Mouse (Mus musculus) MEL (cell line): ENCODE results near the gene Cpped1. TPM values are rescaled to one million over a fixed set of nuclear protein-coding genes. Genes with fewer than 3 reads are reported as not detected.
A peak's percentile ranks its signal among the peaks of the same experiment; 100 is the strongest.

ENCODE experiments used
- DNase-seq: peaks from one replicate; pipeline ENCODE4 v3.0.0; 2011; ENCODE audit warnings: low read depth, low spot score
- H3K27ac ChIP-seq: 2 replicates; pipeline ENCODE4 v1.5.1; 2012; ENCODE audit warnings: low read depth, mild to moderate bottlenecking, control low read depth, low read length, moderate library complexity; ENCODE audit not compliant: control insufficient read depth
- H3K27me3 ChIP-seq, 2 experiments: fragments of 150-350 bp in 1 of 2; sonication (generic) in 1 of 2; 2 replicates each; pipeline ENCODE4 v1.6.1; 2012; ENCODE audit warnings: low read length in 2 of 2, mild to moderate bottlenecking in 2 of 2, improper control_type of control experiment in 1 of 2, moderate library complexity in 1 of 2; ENCODE audit not compliant: insufficient read depth in 2 of 2, control insufficient read depth in 1 of 2
- H3K36me3 ChIP-seq, 2 experiments: 2 replicates each; pipeline ENCODE4 v1.6.1; 2012 to 2014; ENCODE audit warnings: low read length in 2 of 2, improper control_type of control experiment in 1 of 2, inconsistent platforms in 1 of 2, mild to moderate bottlenecking in 1 of 2; ENCODE audit not compliant: insufficient read depth in 2 of 2, control insufficient read depth in 1 of 2
- H3K4me1 ChIP-seq, 2 experiments: fragments of 150-350 bp in 1 of 2; sonication (generic) in 1 of 2; 2 replicates each; pipeline ENCODE4 v1.6.1; 2012; ENCODE audit warnings: low read length in 2 of 2, improper control_type of control experiment in 1 of 2, mild to moderate bottlenecking in 1 of 2; ENCODE audit not compliant: insufficient read depth in 2 of 2, control insufficient read depth in 1 of 2
- H3K4me3 ChIP-seq, 2 experiments: fragments of 150-350 bp in 1 of 2; sonication (generic) in 1 of 2; 2 replicates each; pipeline ENCODE4 v1.5.1; 2012; ENCODE audit warnings: low read depth in 2 of 2, low read length in 2 of 2, mild to moderate bottlenecking in 2 of 2, moderate library complexity in 2 of 2, control low read depth in 1 of 2, improper control_type of control experiment in 1 of 2; ENCODE audit not compliant: control insufficient read depth in 1 of 2, insufficient read depth in 1 of 2
- H3K79me2 ChIP-seq: 2 replicates; pipeline ENCODE4 v1.6.1; 2012; ENCODE audit warnings: mild to moderate bottlenecking, low read length, moderate library complexity; ENCODE audit not compliant: control insufficient read depth, poor library complexity, insufficient read depth
- H3K9ac ChIP-seq: 2 replicates; pipeline ENCODE4 v1.6.1; 2012; ENCODE audit warnings: low read depth, mild to moderate bottlenecking, control low read depth, low read length, moderate library complexity; ENCODE audit not compliant: control insufficient read depth, poor library complexity, severe bottlenecking
- H3K9me3 ChIP-seq: fragments of 150-350 bp; sonication (generic); replicated peaks from 2 replicates; pipeline ENCODE4 v1.6.1; 2012; ENCODE audit warnings: mild to moderate bottlenecking, low read length, improper control_type of control experiment, moderate library complexity; ENCODE audit not compliant: insufficient read depth
- CHD2 ChIP-seq: IDR thresholded peaks from 2 replicates; pipeline ENCODE4 v1.6.1; 2011; ENCODE audit warnings: low read length, improper control_type of control experiment
- CTCF ChIP-seq, 3 experiments: IDR thresholded peaks in 2 of 3; conservative IDR thresholded peaks in 1 of 3; 2 replicates each; pipeline ENCODE4 v1.5.1; 2011 to 2012; ENCODE audit warnings: low read length in 3 of 3, low read depth in 2 of 3, mild to moderate bottlenecking in 2 of 3, improper control_type of control experiment in 1 of 3, inconsistent platforms in 1 of 3, mixed read lengths in 1 of 3, moderate library complexity in 1 of 3; ENCODE audit not compliant: control insufficient read depth in 1 of 3, insufficient read depth in 1 of 3, poor library complexity in 1 of 3, severe bottlenecking in 1 of 3
- E2F4 ChIP-seq: IDR thresholded peaks from 2 replicates; pipeline ENCODE4 v1.6.1; 2011; ENCODE audit warnings: low read depth, low read length, improper control_type of control experiment, borderline replicate concordance
- ELF1 ChIP-seq: IDR thresholded peaks from 2 replicates; pipeline ENCODE4 v1.6.1; 2014; ENCODE audit warnings: low read depth, mild to moderate bottlenecking, inconsistent platforms, low read length, improper control_type of control experiment, moderate library complexity
- EP300 ChIP-seq, 2 experiments: IDR thresholded peaks; 2 replicates each; pipeline ENCODE4 v1.6.1; 2011; ENCODE audit warnings: improper control_type of control experiment in 2 of 2, low read length in 2 of 2, low read depth in 1 of 2, mild to moderate bottlenecking in 1 of 2
- GABPA ChIP-seq: IDR thresholded peaks from 2 replicates; pipeline ENCODE4 v1.6.1; 2012; ENCODE audit warnings: low read depth, mild to moderate bottlenecking, inconsistent platforms, low read length, improper control_type of control experiment, moderate library complexity
- GATA1 ChIP-seq: IDR thresholded peaks from 2 replicates; pipeline ENCODE4 v1.6.1; 2011; ENCODE audit warnings: low read depth, low read length, improper control_type of control experiment
- HCFC1 ChIP-seq: IDR thresholded peaks from 2 replicates; pipeline ENCODE4 v1.6.1; 2012; ENCODE audit warnings: low read depth, mild to moderate bottlenecking, inconsistent platforms, low read length, improper control_type of control experiment, moderate library complexity
- JUND ChIP-seq: IDR thresholded peaks from 2 replicates; pipeline ENCODE4 v1.6.1; 2011; ENCODE audit warnings: low read depth, mild to moderate bottlenecking, improper control_type of control experiment, low read length
- KAT2A ChIP-seq: conservative IDR thresholded peaks from 2 replicates; pipeline ENCODE4 v1.6.1; 2012; ENCODE audit warnings: low read depth, low read length, improper control_type of control experiment, inconsistent platforms
- MAX ChIP-seq: IDR thresholded peaks from 2 replicates; pipeline ENCODE4 v1.6.1; 2011; ENCODE audit warnings: low read length, improper control_type of control experiment
- MAZ ChIP-seq: IDR thresholded peaks from 2 replicates; pipeline ENCODE4 v1.6.1; 2012; ENCODE audit warnings: low read depth, mild to moderate bottlenecking, inconsistent platforms, low read length, improper control_type of control experiment
- MYC ChIP-seq: IDR thresholded peaks from 2 replicates; pipeline ENCODE4 v1.6.1; 2011; ENCODE audit warnings: low read depth, mild to moderate bottlenecking, low read length, improper control_type of control experiment, moderate library complexity
- NRF1 ChIP-seq: IDR thresholded peaks from 2 replicates; pipeline ENCODE4 v1.6.1; 2014; ENCODE audit warnings: low read depth, mild to moderate bottlenecking, inconsistent platforms, low read length, improper control_type of control experiment, moderate library complexity; ENCODE audit not compliant: poor library complexity, insufficient read depth, severe bottlenecking
- POLR2A ChIP-seq, 2 experiments: IDR thresholded peaks; 2 replicates each; pipeline ENCODE4 v1.6.1; 2011 to 2012; ENCODE audit warnings: low read length in 2 of 2, mild to moderate bottlenecking in 2 of 2, control low read depth in 1 of 2, improper control_type of control experiment in 1 of 2, low read depth in 1 of 2, moderate library complexity in 1 of 2; ENCODE audit not compliant: control insufficient read depth in 1 of 2, insufficient read depth in 1 of 2, poor library complexity in 1 of 2
- POLR2AphosphoS2 ChIP-seq: IDR thresholded peaks from 2 replicates; pipeline ENCODE4 v1.6.1; 2011; ENCODE audit warnings: low read length, improper control_type of control experiment
- POLR2AphosphoS5 ChIP-seq: IDR thresholded peaks from 2 replicates; pipeline ENCODE4 v1.6.1; 2012; ENCODE audit warnings: low read depth, borderline replicate concordance, mild to moderate bottlenecking, inconsistent platforms, low read length, moderate library complexity, mixed read lengths
- RAD21 ChIP-seq: IDR thresholded peaks from 2 replicates; pipeline ENCODE4 v1.6.1; 2011; ENCODE audit warnings: mild to moderate bottlenecking, low read depth, low read length, improper control_type of control experiment
- SIN3A ChIP-seq: IDR thresholded peaks from 2 replicates; pipeline ENCODE4 v1.6.1; 2012; ENCODE audit warnings: low read length, improper control_type of control experiment, inconsistent platforms
- SMC3 ChIP-seq: IDR thresholded peaks from 2 replicates; pipeline ENCODE4 v1.6.1; 2011; ENCODE audit warnings: low read depth, low read length, improper control_type of control experiment
- TAL1 ChIP-seq: IDR thresholded peaks from 2 replicates; pipeline ENCODE4 v1.6.1; 2012; ENCODE audit warnings: mild to moderate bottlenecking, inconsistent platforms, low read length, moderate library complexity, mixed read lengths
- TBP ChIP-seq: IDR thresholded peaks from 2 replicates; pipeline ENCODE4 v1.8.0; 2011; ENCODE audit warnings: low read depth, low read length, improper control_type of control experiment
- TCF12 ChIP-seq: IDR thresholded peaks from 2 replicates; pipeline ENCODE4 v1.6.1; 2014; ENCODE audit warnings: low read depth, mild to moderate bottlenecking, inconsistent platforms, low read length, improper control_type of control experiment, moderate library complexity
- USF2 ChIP-seq, 2 experiments: IDR thresholded peaks; 2 replicates each; pipeline ENCODE4 v1.6.1; 2011 to 2012; ENCODE audit warnings: improper control_type of control experiment in 2 of 2, low read length in 2 of 2, borderline replicate concordance in 1 of 2, inconsistent platforms in 1 of 2, low read depth in 1 of 2, mild to moderate bottlenecking in 1 of 2; ENCODE audit not compliant: insufficient read depth in 1 of 2
- ZC3H11A ChIP-seq: IDR thresholded peaks from 2 replicates; pipeline ENCODE4 v1.6.1; 2012; ENCODE audit warnings: low read depth, mild to moderate bottlenecking, inconsistent platforms, low read length, improper control_type of control experiment
- polyA plus RNA-seq, 2 experiments: library from polyadenylated mRNA; stranded (reverse) in 1 of 2; unstranded in 1 of 2; fragments of >175 nt in 1 of 2; fragments of >200 nt in 1 of 2; gene quantifications; 2 replicates each; pipeline versions ENCODE4 v1.2.1 to v1.2.4; 2012; ENCODE audit warnings: low replicate concordance in 2 of 2, low read depth in 1 of 2; ENCODE audit not compliant: insufficient read length in 2 of 2, insufficient read depth in 1 of 2, missing spikeins in 1 of 2
- total RNA-seq: library from RNA; depleted of rRNA; stranded (reverse); fragments of 300-350 nt; gene quantifications from 2 replicates; pipeline ENCODE4 v1.2.3, GENCODE M21; 2012

Cpped1 gene
- total and polyA plus RNA-seq, 3 experiments: 14.1 to 29.9 TPM; not detected in 1

- peak; percentile 87 for TF ChIP-seq HCFC1
- peak; percentile 46; the same call in 1 of the 2 replicates for TF ChIP-seq ELF1
- 0 out of 4 replicates have a peak, but pooled peaks of 1 of the 2 experiments have one; percentile 2 for TF ChIP-seq EP300 (IDR thresholded peaks at IDR 0.05; ENCODE audit: low read depth in 1 of 2, low read length in 2 of 2)
- peak; percentile 83 for TF ChIP-seq TBP
- TF ChIP-seq, all 39 proteins: peak for 18
These were observed at the start of gene Cpped1 (continued) for GRCm38 (mm10) chr16:11909035-11909591.

- Histone ChIP-seq H3K9ac (no peak overlapping the region), H3K27ac (no peak overlapping the region), H3K27me3 (no peaks in the 10 kb centered on the region; a peak in 2 of 4 replicates), H3K4me1 (no peaks in the 10 kb centered on the region), H3K36me3 (no peaks in the 10 kb centered on the region), H3K4me3 (no peak overlapping the region), H3K9me3 (no peaks in the 10 kb centered on the region), H3K79me2 (no peaks in the 10 kb centered on the region)
- TF ChIP-seq EP300 (IDR thresholded peaks at IDR 0.05; ENCODE audit: low read depth in 1 of 2, low read length in 2 of 2) (no peak), MYC (0 out of 2 replicates have a peak, but pooled peaks have one; percentile 29), TAL1 (no peak), ZC3H11A (peak; percentile 49), CTCF (IDR thresholded peaks at IDR 0.05 in 2 of 3, conservative IDR thresholded peaks at IDR 0.05 in 1 of 3; ENCODE audit: control insufficient read depth in 1 of 3, insufficient read depth in 1 of 3, low read depth in 2 of 3, low read length in 3 of 3, poor library complexity in 1 of 3, severe bottlenecking in 1 of 3) (peak; percentile 37 to 74 (median 71)), HCFC1 (no peak), CHD2 (no peak), RAD21 (peak; percentile 69), SMC3 (peak; percentile 52), NRF1 (no peak), POLR2A (IDR thresholded peaks at IDR 0.05; ENCODE audit: control insufficient read depth in 1 of 2, insufficient read depth in 1 of 2, low read depth in 1 of 2, low read length in 2 of 2, poor library complexity in 1 of 2) (no peak), JUND (no peak), MAZ (no peak), E2F4 (no peak), POLR2AphosphoS5 (no peak), MAX (no peak)
- DNase-seq: peak; percentile 55
These were observed 31.2 kb upstream of the Cpped1 start for GRCm38 (mm10) chr16:11940477-11940876.

- peaks cover 0 to 13% of the 10 kb centered on the region in 2 experiments; a peak in 1 of 4 replicates for H3K4me1 ChIP-seq
- H3K27me3 ChIP-seq: peaks cover 1 to 3% of the 10 kb centered on the region in 2 experiments; a peak in 2 of 4 replicates
- no peak overlapping the region for H3K9ac ChIP-seq
- no peak for DNase-seq
- TF ChIP-seq KAT2A: no peak
- TF ChIP-seq GATA1: no peak
- no peak for TF ChIP-seq POLR2AphosphoS5
- TF ChIP-seq SIN3A: no peak
- TF ChIP-seq MAZ: no peak
- no peak for TF ChIP-seq GABPA
- TF ChIP-seq CTCF (IDR thresholded peaks at IDR 0.05 in 2 of 3, conservative IDR thresholded peaks at IDR 0.05 in 1 of 3; ENCODE audit: control insufficient read depth in 1 of 3, insufficient read depth in 1 of 3, low read depth in 2 of 3, low read length in 3 of 3, poor library complexity in 1 of 3, severe bottlenecking in 1 of 3): no peak
- TF ChIP-seq POLR2AphosphoS2: no peak
- no peak for TF ChIP-seq USF2 (IDR thresholded peaks at IDR 0.05; ENCODE audit: borderline replicate concordance in 1 of 2, insufficient read depth in 1 of 2, low read depth in 1 of 2, low read length in 2 of 2)
- TF ChIP-seq TCF12: no peak
- peaks cover 10% of the 10 kb centered on the region for H3K79me2 ChIP-seq
- no peaks in the 10 kb centered on the region for H3K9me3 ChIP-seq
- no peak overlapping the region for H3K4me3 ChIP-seq
- no peak overlapping the region for H3K27ac ChIP-seq
- H3K36me3 ChIP-seq: peaks cover 0 to 8% of the 10 kb centered on the region in 2 experiments; a peak in 2 of 4 replicates
These were observed 1.6 kb upstream of the Cpped1 start for GRCm38 (mm10) chr16:11910801-11911200.
